Mouse (Mus musculus): Measurements from ENCODE around the gene Tecpr2. TPM values are rescaled to one million over a fixed set of nuclear protein-coding genes. Genes with fewer than 3 reads are reported as not detected.
"Not testable (repeated sequence)": the region's sequence is repeated elsewhere in the genome, so short reads cannot be mapped to it uniquely, and the experiment has no call there.

Gene Tecpr2
- polyA plus RNA-seq, 1 experiment from 2014 or later, result 3.4 TPM

GRCm38 (mm10) chr12:110850929-110851256 lies 38.2 kb upstream of the Tecpr2 start:
- H3K9me3 ChIP-seq (replicated peaks), result no peaks in the 10 kb centered on the region
- H3K9ac ChIP-seq, result peak overlapping the region; percentile 91
- H3K36me3 ChIP-seq, result peaks cover 12% of the 10 kb centered on the region
- ATAC-seq, result peak; percentile 4
- peak overlapping the region; percentile 86 for H3K27ac ChIP-seq
- peak overlapping the region; percentile 86 for H3K4me3 ChIP-seq
- WGBS (ENCODE audit: insufficient replicate concordance), result 9% methylated on average over 9 of the region's 9 CpGs
- peak overlapping the region; percentile 93 for H3K4me2 ChIP-seq
- no peaks in the 10 kb centered on the region for H3K27me3 ChIP-seq (replicated peaks)
- H3K4me1 ChIP-seq, result peaks cover 53% of the 10 kb centered on the region

DNA sequence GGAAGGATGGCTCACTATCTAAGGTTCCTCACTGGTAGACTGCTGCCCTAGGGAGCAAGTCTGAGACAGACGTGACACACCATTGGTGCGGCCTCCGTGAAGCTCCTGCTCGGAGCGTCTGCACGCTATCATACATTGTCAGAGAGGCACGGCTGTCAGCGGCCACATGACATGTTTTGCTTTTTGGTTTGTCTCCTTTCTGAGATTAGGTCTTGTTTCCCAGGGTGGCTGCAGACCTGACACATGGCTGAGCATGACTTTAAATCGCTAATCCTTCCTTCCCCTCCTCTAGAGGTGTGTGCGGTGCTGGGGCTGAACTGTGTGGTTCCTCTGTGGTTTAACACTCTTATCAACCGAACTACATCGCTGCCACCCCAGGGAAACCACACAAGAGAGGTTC lies 37.6 kb upstream of the Tecpr2 start:
- H3K36me3 ChIP-seq, result peaks cover 16% of the 10 kb centered on the region
- peak overlapping the region; percentile 93 for H3K4me2 ChIP-seq
- WGBS (ENCODE audit: insufficient replicate concordance), result 10% methylated on average over 12 of the region's 12 CpGs
- peak overlapping the region; percentile 91 for H3K9ac ChIP-seq
- peak overlapping the region; percentile 86 for H3K4me3 ChIP-seq
- ATAC-seq, result peak; percentile 75
- H3K9me3 ChIP-seq (replicated peaks), result no peaks in the 10 kb centered on the region
- peaks cover 53% of the 10 kb centered on the region for H3K4me1 ChIP-seq
- no peaks in the 10 kb centered on the region for H3K27me3 ChIP-seq (replicated peaks)
- peak overlapping the region; percentile 86 for H3K27ac ChIP-seq

GRCm38 (mm10) chr12:110851923-110852322 lies 37.1 kb upstream of the Tecpr2 start:
- H3K4me3 ChIP-seq, result peak overlapping the region; percentile 86; the same call in 1 of the 2 replicates
- 0 out of 2 replicates have a peak overlapping the region, but pooled peaks have one; percentile 91 for H3K9ac ChIP-seq
- peak overlapping the region; percentile 86; the same call in 1 of the 2 replicates for H3K27ac ChIP-seq
- no peaks in the 10 kb centered on the region for H3K27me3 ChIP-seq (replicated peaks)
- no peak for ATAC-seq
- H3K36me3 ChIP-seq, result peaks cover 16% of the 10 kb centered on the region
- H3K9me3 ChIP-seq (replicated peaks), result no peaks in the 10 kb centered on the region
- H3K4me1 ChIP-seq, result peaks cover 58% of the 10 kb centered on the region
- peak overlapping the region; percentile 93 for H3K4me2 ChIP-seq
- 23% methylated on average over 1 of the region's 1 CpGs for WGBS (ENCODE audit: insufficient replicate concordance)

DNA sequence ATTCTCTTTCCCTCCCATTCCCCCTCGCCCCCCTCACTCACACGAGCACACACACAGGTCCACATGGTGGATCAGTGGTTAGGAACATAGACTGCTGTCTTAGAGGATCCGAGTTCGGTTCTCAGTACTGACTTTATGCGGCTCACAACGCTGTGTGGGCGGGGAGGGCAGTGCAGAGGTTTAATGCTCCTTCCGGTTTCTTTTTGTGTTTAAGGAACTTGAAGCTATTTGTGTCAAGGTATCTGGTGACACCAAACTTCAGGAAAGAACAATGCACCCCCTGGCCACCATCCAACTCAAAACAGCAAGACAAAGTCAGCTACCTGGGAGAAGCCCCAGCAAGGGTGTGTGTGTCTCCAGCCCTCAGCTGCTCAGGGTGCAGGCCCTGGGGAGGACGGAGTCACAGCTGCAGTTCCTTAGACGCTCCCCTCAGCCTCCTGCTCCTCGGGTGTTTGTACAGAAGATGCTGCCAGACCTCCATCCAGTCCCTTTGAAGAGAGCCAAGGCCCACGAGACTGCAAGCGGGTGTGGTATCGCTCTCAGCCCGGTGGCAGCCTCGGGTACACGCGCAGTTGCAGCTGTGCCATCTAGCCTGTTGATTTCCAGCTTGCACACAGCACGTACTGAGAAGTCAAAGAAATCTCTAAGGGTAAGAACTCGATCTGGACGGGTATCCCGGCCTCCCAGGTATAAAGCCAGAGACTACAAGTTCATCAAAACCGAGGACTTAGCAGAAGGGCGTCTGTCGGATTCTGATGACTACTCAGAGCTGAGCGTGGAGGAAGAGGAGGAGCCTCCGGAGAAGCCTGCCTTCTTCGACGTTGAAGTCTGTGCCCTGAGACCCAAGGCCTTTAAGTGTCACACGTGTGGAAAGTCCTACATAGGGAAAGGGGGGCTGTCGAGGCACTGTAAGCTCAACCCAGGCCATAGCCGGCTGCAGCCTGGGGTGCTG lies 34.0 kb upstream of the Tecpr2 start:
- Histone ChIP-seq H3K36me3 (peaks cover 19% of the 10 kb centered on the region), H3K4me2 (no peak overlapping the region), H3K9ac (no peak overlapping the region), H3K4me1 (peaks cover 68% of the 10 kb centered on the region), H3K27me3 (replicated peaks) (no peaks in the 10 kb centered on the region), H3K4me3 (no peak overlapping the region), H3K9me3 (replicated peaks) (no peaks in the 10 kb centered on the region), H3K27ac (no peak overlapping the region)
- WGBS (ENCODE audit: insufficient replicate concordance), result 74% methylated on average over 32 of the region's 32 CpGs
- no peak for ATAC-seq

DNA sequence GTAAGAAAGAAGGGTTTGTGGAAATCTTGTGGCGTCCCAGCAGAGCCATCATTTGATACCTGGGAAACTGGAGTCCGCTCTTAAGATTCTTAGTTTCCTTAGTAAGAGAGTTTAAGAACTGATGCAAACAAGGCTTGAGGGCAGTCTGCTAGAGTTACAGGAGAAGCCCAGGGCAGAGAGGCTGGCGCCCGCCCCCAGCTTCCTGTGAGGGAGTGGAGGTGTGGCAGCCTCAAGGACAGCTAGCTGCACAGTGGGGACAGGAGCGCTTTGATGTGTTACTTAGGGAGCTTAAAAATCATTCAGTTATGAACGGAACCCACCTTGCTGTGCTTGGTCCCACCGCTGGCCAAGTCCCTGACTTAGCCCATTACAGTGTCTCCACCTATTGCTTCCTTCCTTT lies 31.9 kb upstream of the Tecpr2 start:
- Histone ChIP-seq H3K4me2 (no peak overlapping the region), H3K36me3 (peaks cover 27% of the 10 kb centered on the region), H3K9me3 (replicated peaks) (no peaks in the 10 kb centered on the region), H3K4me3 (no peak overlapping the region), H3K4me1 (peaks cover 49% of the 10 kb centered on the region), H3K9ac (no peak overlapping the region), H3K27me3 (replicated peaks) (no peaks in the 10 kb centered on the region), H3K27ac (no peak overlapping the region)
- 55% methylated on average over 7 of the region's 7 CpGs for WGBS (ENCODE audit: insufficient replicate concordance)
- ATAC-seq, result no peak

DNA sequence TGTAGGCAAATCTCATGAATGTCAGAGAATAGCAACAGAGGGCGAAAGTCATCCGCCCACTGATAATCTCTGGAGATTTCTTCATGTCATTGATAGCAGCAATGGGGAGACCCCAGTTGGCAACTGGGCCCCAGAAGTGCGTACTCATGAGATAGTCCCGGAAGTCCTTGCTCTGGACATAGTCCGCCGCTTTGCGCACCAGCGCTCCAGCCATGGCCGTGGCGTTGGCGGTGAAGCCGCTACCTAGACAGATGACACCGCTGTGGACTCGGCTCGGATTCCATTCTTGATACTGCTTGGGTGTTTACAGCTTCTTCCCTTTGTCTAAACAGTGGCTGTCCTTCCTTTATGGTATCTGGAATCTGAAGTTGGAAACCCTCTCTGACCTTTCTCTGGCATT lies 30.4 kb upstream of the Tecpr2 start:
- H3K4me1 ChIP-seq, result peaks cover 38% of the 10 kb centered on the region
- not testable (repeated sequence) for H3K4me3 ChIP-seq; H3K9me3 ChIP-seq (replicated peaks); H3K27me3 ChIP-seq (replicated peaks); H3K9ac ChIP-seq; H3K27ac ChIP-seq; H3K4me2 ChIP-seq; ATAC-seq
- peaks cover 30% of the 10 kb centered on the region for H3K36me3 ChIP-seq
- WGBS (ENCODE audit: insufficient replicate concordance), result 90% methylated on average over 15 of the region's 15 CpGs

- Histone ChIP-seq H3K27me3 (replicated peaks) (no peaks in the 10 kb centered on the region), H3K9ac (no peak overlapping the region), H3K4me3 (no peak overlapping the region), H3K4me1 (peaks cover 32% of the 10 kb centered on the region), H3K9me3 (replicated peaks) (no peaks in the 10 kb centered on the region), H3K36me3 (peaks cover 29% of the 10 kb centered on the region), H3K27ac (no peak overlapping the region), H3K4me2 (no peak overlapping the region)
- no peak for ATAC-seq
Measured at GRCm38 (mm10) chr12:110860293-110860692, 28.8 kb upstream of the Tecpr2 start.

DNA sequence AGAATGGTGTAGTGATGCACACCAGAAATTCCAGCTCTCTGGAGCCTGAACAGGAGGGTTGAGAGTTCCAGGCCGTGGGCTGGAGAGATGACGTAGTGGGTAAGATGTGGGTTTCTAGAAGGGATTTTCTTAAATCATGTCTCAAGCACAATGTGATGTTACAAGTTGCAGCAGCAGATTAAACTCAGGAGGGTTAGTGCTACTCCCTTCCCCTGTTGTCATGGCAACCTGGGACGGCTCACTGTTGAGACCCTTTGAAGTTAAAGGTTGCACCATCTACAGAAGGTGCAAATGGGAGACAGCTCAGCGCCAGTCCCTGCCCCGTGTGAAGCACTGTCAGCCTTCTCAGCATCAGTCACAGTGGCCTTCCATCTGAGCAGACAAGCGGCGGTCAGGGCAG lies 27.8 kb upstream of the Tecpr2 start:
- Histone ChIP-seq H3K27me3 (replicated peaks) (no peaks in the 10 kb centered on the region), H3K9ac (no peak overlapping the region), H3K9me3 (replicated peaks) (no peaks in the 10 kb centered on the region), H3K27ac (no peak overlapping the region), H3K36me3 (peaks cover 22% of the 10 kb centered on the region), H3K4me1 (peaks cover 29% of the 10 kb centered on the region), H3K4me2 (no peak overlapping the region), H3K4me3 (no peak overlapping the region)
- ATAC-seq, result no peak
- WGBS (ENCODE audit: insufficient replicate concordance), result 61% methylated on average over 7 of the region's 7 CpGs

- Histone ChIP-seq H3K36me3 (peaks cover 42% of the 10 kb centered on the region), H3K4me2 (no peak overlapping the region), H3K4me3 (no peak overlapping the region), H3K27me3 (replicated peaks) (no peaks in the 10 kb centered on the region), H3K9ac (no peak overlapping the region), H3K27ac (no peak overlapping the region), H3K9me3 (replicated peaks) (no peaks in the 10 kb centered on the region), H3K4me1 (peaks cover 14% of the 10 kb centered on the region)
- WGBS (ENCODE audit: insufficient replicate concordance), result 82% methylated on average over 6 of the region's 6 CpGs
- no peak for ATAC-seq
Measured at GRCm38 (mm10) chr12:110864008-110864407, 25.1 kb upstream of the Tecpr2 start.

GRCm38 (mm10) chr12:110865571-110865970 lies 23.5 kb upstream of the Tecpr2 start:
- Histone ChIP-seq H3K4me1 (peaks cover 25% of the 10 kb centered on the region), H3K4me3 (no peak overlapping the region), H3K27me3 (replicated peaks) (no peaks in the 10 kb centered on the region), H3K9ac (no peak overlapping the region), H3K4me2 (no peak overlapping the region), H3K36me3 (peaks cover 49% of the 10 kb centered on the region), H3K27ac (peak overlapping the region; percentile 27; the same call in 1 of the 2 replicates), H3K9me3 (replicated peaks) (no peaks in the 10 kb centered on the region)
- 86% methylated on average over 5 of the region's 6 CpGs for WGBS (ENCODE audit: insufficient replicate concordance)
- ATAC-seq, result no peak

- no peak overlapping the region for H3K4me3 ChIP-seq
- ATAC-seq, result no peak
- peak overlapping the region; percentile 27; the same call in 1 of the 2 replicates for H3K27ac ChIP-seq
Measured at GRCm38 (mm10) chr12:110865989-110866388, 23.1 kb upstream of the Tecpr2 start.

GRCm38 (mm10) chr12:110870107-110870506 lies 19.0 kb upstream of the Tecpr2 start:
- 40% methylated on average over 4 of the region's 4 CpGs for WGBS (ENCODE audit: insufficient replicate concordance)
- Histone ChIP-seq H3K9ac (peak overlapping the region; percentile 40; the same call in 1 of the 2 replicates), H3K36me3 (peaks cover 78% of the 10 kb centered on the region), H3K4me3 (no peak overlapping the region), H3K27ac (peak overlapping the region; percentile 39), H3K4me1 (peaks cover 31% of the 10 kb centered on the region), H3K4me2 (peak overlapping the region; percentile 36), H3K27me3 (replicated peaks) (no peaks in the 10 kb centered on the region), H3K9me3 (replicated peaks) (no peaks in the 10 kb centered on the region)
- ATAC-seq, result peak; percentile 78

More at GRCm38 (mm10) chr12:110865989-110866388, 23.1 kb upstream of the Tecpr2 start:
- peaks cover 29% of the 10 kb centered on the region for H3K4me1 ChIP-seq
- no peaks in the 10 kb centered on the region for H3K27me3 ChIP-seq (replicated peaks)
- WGBS (ENCODE audit: insufficient replicate concordance), result 80% methylated on average over 10 of the region's 10 CpGs
- H3K9me3 ChIP-seq (replicated peaks), result no peaks in the 10 kb centered on the region
- no peak overlapping the region for H3K9ac ChIP-seq
- H3K36me3 ChIP-seq, result peaks cover 51% of the 10 kb centered on the region
- H3K4me2 ChIP-seq, result no peak overlapping the region

Measured in liver, embryonic 12.5 days (tissue).